Mouse (Mus musculus) brain, embryonic 14.5 days (tissue): ENCODE results near the gene Prr14l. TPM values are rescaled to one million over a fixed set of nuclear protein-coding genes. Genes with fewer than 3 reads are reported as not detected.

Experiments
- DNase-seq: peaks from one replicate; pipeline ENCODE4 v3.0.0-alpha.2; 2011; ENCODE audit warnings: low read depth
- CTCF ChIP-seq: fragments of 200-500 bp; IDR thresholded peaks from 2 replicates; pipeline ENCODE4 v1.5.1; 2012; ENCODE audit warnings: inconsistent platforms, mild to moderate bottlenecking, moderate library complexity, borderline replicate concordance; ENCODE audit not compliant: insufficient read depth, insufficient read length; ENCODE audit errors: extremely low read depth
- POLR2A ChIP-seq: fragments of 200-500 bp; IDR thresholded peaks from 2 replicates; pipeline ENCODE4 v1.6.1; 2012; ENCODE audit warnings: mild to moderate bottlenecking, inconsistent platforms, borderline replicate concordance; ENCODE audit not compliant: poor library complexity, insufficient read depth, insufficient read length, severe bottlenecking; ENCODE audit errors: extremely low read depth
- polyA plus RNA-seq: library from polyadenylated mRNA; depleted of rRNA; stranded (reverse); fragments of >200 nt; gene quantifications from 2 replicates; pipeline ENCODE4 v1.2.3, GENCODE M21; 2012; rRNA removed

Prr14l gene
- polyA plus RNA-seq, 1 experiment, result 15.7 TPM

DNA sequence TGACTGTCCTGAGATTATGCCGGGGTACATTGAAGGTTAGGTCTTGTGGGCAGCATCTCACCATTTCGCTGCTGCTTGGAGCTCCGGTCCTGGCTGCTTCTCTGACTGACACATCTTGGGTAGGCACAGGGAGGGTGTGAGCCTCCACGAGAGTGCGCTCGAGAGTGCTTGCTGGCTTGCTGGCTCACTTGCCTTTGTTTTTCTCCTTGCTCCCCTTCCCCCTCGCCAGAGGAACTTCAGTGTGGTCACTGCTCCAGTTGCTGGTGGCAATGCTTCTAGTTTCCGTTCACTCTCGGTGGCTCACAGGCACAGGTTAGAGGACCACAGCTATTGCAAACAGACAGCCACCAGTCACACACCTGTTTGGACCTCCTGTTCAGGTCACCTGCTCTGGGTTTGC lies 111.9 kb downstream of the Prr14l start:
- peak; percentile 77 for DNase-seq
- no peak for TF ChIP-seq POLR2A
- TF ChIP-seq CTCF, result peak; percentile 46

GRCm38 (mm10) chr5:32741377-32741776 lies 112.7 kb downstream of the Prr14l start:
- peak; percentile 47 for DNase-seq

- DNase-seq, result peak; percentile 29
Observed at GRCm38 (mm10) chr5:32740850-32741249, 113.2 kb downstream of the Prr14l start.

DNA sequence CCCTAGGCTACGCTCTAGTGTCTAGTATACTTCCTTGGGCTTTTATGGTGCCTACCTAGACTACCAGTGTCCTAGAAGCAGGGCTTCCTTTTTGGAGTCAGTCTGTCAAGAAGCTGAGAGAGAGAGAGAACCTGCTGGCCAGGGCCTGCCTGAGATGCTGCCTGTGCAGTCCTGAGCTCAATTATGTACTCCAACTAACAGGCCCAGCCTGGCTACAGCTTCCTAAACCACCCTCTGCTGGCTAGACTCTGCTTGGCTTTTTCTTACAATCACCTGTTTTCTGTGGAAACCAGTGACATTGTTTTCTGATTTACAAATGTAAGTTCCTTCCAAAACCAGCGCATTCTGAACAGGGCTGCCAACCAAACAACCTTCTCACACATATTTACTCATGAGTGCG lies 113.9 kb downstream of the Prr14l start:
- TF ChIP-seq POLR2A (no peak), CTCF (no peak)

More for the DNA sequence above, 113.9 kb downstream of the Prr14l start:
- DNase-seq, result no peak

Other genes starting within 250 kb of the Prr14l start
- 6.4 and 10.3 TPM in 2 replicates for gene Yes1, start 243.1 kb downstream of the Prr14l start, polyA plus RNA-seq
- 75.0 and 93.1 TPM in 2 replicates for gene Pisd, start 68.6 kb downstream of the Prr14l start, polyA plus RNA-seq
- gene Gm20671, start 27.1 kb downstream of the Prr14l start, polyA plus RNA-seq, result 0.89 and 3.1 TPM in 2 replicates
- gene Depdc5, start 9.4 kb upstream of the Prr14l start, polyA plus RNA-seq, result 44.2 and 48.0 TPM in 2 replicates
- 379 and 484 TPM in 2 replicates for gene Ywhah, start 164.6 kb upstream of the Prr14l start, polyA plus RNA-seq
- gene Slc5a1, start 250.0 kb upstream of the Prr14l start, polyA plus RNA-seq, result 0.07 and 0.10 TPM in 2 replicates